Mouse (Mus musculus) right cerebral cortex, postnatal 36 days (tissue): ENCODE results near the gene Sulf2.

ENCODE experiments used
- DNase-seq, 2 experiments: peaks; one replicate each; pipeline ENCODE4 v3.0.0; 2022; ENCODE audit warnings: low spot score in 2 of 2, mixed read lengths in 1 of 2

The Sulf2 gene

GRCm38 (mm10) chr2:166150584-166150983 is 4.9 kb downstream of the Sulf2 start:
- no peak for DNase-seq

- no peak for DNase-seq
These were observed 6.0 kb downstream of the Sulf2 start for GRCm38 (mm10) chr2:166149482-166149881.

DNA sequence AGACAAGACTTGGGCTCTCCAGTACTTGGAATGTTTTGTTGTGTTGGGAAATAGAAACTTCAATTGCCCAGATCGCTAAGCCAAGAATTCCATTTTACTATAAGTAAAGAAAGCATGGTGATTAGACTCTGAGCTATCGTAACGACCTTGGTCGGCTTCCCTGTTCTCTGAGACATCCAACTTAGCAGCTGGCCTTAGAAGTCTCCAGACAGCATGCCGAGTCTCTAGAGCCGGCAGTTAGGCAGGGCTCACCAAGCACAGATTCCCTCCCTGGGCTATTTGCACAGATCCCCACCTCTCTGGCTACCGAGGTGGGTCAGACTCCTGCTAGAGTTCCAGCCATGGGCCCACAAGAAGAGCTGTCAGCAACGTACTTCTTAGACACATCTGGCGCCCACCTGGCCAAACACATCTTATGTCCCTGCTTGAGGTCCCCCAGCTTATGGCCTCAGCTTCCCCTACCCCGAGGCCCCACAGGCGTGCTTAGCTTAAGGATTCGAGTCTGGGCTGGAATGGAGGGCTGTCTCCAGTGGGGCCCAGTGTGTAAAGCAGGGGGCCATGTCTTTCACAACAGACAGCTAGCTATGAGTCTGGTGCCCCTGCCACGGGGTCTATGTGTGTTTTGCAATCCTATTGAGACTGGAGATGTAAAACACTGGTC is 6.7 kb downstream of the Sulf2 start:
- no peak for DNase-seq

GRCm38 (mm10) chr2:166147930-166148651 is 7.4 kb downstream of the Sulf2 start:
- no peak for DNase-seq

DNA sequence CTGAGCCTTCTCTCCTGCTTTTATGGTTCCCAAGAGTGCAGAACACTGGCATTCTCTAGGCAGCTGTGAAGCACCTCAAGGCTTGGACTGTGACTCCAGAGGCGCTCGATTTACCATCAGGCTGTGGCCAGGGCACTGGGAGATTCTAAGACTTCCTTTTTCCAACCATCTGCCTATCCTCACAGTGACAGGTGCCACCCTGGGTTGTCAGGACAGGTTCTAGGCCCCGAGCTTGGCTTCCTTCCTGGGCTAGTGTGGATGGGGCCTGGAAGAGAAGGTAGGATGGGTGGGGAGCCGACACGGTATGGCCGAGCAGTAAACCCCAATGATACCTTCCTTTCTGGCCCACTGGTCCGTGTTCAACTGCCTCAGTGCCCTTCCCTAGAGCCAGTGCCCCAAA is 9.0 kb downstream of the Sulf2 start:
- no peak for DNase-seq

DNA sequence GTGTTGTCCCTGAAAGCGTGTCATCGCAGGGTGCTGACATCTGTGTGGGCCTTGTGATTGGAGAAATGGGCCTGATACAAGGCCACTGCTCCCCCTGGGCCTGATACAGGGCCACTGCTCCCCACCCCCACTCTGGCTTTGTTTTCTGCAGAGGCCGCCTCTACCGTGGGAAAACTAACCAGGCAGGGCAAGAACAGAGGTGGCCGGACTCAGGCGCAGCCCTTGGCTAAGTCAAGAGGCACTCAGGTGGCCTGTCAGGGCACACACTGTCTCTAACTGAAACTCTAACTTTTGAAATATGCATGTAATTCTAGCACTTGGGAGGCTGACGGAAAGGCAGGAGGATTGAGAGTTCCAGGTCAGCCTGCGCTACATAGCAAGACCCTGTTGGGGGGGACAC is 10.4 kb downstream of the Sulf2 start:
- no peak for DNase-seq

DNA sequence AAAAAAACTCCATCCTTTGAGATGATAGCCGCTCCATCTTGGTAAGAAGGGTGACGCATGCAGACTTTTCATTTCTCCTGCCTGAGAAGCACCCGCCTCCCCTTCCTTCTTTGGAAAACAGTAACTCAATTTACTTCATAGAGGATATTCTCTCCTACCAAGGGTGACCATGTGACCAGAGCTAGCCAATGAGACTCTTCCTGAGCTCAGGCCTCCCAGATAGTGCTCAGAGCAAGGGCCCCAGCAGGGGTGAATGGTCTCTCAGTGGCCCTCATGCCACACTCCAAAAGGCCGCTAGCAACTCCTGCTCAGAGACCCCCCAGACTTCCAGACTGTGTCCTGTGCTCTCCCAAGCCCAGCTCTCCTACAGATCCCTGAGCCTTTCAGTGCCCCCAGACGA is 11.6 kb downstream of the Sulf2 start:
- no peak for DNase-seq

DNA sequence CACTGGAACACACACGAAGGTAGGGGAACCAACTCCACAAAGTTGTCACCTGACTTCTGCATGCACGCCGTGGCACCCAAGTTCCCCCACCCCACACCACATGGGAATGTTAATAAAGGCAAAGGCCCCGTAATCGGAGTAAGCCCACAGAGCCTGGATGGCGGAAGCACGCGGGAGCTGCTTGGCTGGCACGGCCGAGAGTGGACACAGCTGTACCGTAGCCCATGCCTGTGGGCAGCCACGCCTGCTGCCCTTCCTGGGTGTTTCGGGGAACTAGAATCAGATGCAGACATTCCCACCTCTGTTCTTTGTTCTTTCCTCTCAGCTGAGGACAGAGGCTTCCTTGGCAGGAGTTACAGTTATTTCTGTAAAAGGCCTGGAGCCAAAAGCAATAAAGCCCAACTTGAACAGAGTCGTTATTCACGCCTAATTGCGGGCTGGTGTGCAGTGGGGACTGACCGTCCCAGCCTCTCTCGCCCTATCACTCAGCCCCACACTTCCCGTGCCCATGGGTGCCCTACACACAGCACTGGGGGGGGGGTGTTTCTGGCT is 12.8 kb downstream of the Sulf2 start:
- DNase-seq, result peak; percentile 30 to 34

DNA sequence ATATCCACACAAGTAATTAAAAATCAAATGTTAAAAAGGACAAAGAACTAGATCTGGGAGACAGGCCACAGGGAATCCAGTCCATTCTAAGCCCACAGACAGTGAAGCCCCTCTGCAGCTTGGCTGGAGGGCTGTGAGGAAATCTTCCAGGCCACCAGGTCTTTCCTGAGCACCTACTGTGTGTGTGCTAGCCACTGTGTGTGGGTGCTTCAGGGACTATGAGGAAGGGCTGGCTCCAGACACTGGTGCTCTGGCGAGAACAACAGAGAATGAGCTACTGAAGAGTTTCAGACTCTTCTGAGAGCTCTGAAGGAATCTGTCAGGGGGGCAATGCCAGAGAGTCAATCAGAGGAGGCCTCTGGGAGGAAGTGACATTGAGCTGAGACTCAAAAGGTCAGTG is 13.6 kb downstream of the Sulf2 start:
- DNase-seq, result no peak

- DNase-seq, result no peak
These were observed 14.4 kb downstream of the Sulf2 start for GRCm38 (mm10) chr2:166141039-166141438.

DNA sequence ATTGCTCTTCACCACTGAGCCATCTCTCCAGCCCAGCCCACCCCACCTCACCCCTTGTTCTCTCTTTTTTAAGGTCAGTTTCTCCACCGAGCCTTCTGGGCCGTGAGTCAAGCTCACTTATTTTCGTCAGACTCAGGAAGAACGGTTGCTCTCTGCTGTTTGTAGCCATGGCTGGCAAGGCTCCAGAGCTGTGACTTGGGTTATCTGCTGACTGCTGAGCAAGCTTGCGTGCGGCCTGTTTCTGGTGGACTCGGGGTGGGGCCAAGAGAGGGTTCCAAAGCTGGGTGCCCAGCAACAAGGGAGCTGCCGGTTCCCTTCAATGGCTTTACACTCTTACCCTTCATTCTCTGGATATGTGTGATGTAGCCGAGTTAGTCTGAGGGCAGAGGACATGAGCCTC is 15.0 kb downstream of the Sulf2 start:
- peak in 1 of 2 experiments; percentile 42 for DNase-seq

DNA sequence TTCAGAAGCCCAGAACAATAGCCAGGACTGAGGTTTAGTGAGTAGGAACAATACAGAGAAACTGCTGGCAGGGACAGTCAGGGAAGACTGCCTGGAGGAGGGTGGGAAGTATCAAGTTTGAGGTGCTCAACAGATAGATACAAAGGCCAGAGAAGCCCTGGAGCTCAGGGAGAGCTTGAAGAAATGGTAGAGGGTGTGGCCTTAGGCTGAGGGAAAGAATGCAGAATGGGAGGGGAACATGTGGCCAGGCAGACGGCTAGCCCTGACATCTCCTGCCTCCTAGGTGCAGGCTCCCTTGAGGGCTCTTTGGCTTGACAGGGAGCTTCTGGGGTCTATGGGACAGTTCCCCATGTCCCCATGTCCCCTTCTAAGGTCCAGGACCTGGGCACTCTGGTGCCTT is 17.2 kb downstream of the Sulf2 start:
- no peak for DNase-seq

DNA sequence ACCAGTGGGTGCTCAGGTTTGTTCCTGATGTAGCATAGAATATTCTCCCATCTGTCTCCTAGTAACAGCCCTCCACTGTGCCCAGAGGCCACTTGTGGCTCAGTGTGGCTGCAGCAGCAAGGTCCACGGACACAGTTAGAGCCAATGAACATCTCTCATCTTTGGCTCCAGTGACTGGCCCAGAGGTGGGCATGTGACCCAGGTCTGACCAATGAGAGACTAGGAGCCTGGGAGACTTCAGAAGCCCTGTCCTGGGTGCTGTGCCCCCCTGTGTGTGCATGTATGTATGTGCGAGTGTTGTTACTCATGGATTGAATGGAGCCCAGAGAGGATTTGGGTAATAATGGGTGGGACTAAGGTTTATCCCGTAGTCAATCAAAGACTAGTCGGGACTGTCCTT is 18.0 kb downstream of the Sulf2 start:
- no peak for DNase-seq

DNA sequence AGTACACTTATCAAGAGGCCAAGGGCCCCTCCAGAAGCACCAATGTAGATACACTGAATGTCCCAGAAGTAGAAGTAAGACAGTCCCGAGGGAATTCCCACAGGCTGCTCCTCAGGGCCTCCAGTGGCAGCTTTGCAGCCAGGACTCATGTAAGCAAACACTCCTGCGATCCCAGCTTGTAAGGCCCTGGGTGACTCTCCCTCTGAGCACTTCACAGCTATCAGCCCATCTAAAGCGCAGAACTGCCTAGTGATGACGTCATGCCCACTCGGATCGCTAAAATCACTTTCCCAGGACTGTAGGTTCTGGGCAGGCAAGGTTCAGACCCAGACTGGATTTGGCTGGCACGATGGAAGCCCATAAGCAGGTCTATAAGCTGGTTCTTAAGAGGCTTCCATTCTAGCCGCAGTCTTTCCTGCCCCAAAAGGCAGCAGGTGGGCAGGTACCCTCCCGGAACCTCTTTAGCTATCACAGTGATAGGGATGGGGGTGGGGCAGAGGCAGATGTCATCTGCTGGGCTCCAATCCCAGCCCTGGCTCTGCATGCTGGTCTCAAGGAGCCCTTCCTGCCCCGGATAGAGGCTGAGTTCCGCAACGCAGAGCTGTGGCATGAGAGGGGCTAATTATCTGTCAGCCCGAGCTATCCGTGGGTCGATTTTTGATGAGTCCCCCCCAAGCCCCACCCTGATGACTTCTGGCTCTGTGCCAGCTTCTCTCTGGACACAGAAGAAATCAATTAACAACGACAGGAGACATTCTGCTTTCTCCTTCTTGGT is 19.6 kb downstream of the Sulf2 start:
- DNase-seq, result no peak

DNA sequence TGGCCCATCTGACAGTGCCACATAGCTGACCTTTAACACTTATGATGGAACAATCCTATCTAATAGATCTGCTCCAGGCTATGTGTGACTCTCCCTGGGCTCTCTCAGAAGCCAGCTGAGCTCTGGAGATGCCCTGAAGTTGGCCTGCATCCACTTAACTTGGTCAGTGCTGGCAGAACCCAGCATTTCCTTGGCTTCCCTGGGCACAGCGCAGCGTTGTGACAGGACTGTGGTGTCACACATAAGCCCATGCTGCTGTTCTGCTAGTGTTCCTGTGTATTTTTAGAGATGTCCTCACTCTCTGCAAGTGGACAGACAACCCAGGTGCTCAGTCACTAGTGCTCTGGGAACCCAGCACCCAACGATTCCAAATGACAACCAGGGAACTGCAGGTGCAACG is 26.7 kb downstream of the Sulf2 start:
- no peak for DNase-seq

GRCm38 (mm10) chr2:166128032-166128431 is 27.4 kb downstream of the Sulf2 start:
- no peak for DNase-seq

DNA sequence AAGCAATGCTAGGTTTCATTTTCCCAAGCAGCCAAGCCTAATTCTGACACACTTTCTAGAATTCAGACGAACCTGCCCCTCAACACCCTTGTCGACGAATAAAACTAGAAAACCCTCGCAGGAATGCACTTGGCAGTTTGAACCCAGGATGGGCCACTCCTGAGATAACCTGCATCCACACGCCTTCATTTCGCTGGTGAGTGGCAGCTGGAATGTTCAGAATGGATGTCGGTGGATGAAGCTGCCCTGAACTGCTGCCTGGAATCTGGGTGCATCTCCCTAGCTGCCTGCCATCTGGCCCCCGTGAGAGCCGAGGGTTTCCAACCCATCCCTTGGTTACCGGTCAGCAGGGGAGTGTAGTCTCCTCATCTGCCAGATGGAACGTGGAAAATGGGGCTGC is 29.1 kb downstream of the Sulf2 start:
- DNase-seq, result no peak

- no peak for DNase-seq
These were observed 29.8 kb downstream of the Sulf2 start for GRCm38 (mm10) chr2:166125492-166126252.

DNA sequence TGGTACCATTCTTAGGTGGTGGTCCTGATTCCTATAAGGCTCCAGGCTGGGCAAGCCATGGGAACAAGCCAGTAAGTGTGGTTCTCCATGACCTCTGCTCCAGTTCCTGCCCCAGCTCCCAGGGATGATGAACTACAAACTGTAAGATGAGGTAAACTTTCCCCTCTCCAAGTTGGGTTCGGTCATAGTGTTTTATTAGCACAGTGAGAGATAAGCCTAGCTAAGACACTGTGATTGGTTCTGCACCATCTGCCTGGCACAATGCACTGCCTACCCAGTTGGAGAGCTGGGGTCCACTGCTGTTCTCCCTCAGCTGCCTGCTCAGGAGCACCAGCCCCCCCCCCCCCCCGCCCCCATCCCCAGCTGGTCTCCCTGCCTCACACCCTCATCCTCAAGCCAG is 30.4 kb downstream of the Sulf2 start:
- DNase-seq, result no peak

DNA sequence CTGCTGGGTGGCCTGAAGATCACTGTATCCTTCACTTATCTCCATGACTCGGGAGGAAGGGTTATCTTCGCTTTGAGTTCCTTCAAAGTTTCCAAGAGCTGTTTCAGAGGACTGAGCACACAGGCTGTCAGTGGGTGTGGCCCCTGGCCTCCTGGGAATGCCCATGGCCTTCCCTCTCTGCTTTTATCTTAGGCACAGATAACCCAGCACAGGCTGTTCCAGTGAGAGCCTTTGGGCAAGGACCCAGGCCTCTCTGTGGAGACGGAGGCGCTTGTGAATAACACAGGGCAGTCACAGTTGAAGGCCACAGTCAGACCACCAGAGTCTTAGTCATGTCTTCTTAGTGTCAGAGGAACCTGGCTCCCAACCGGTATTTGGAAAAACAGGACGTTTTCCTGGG is 32.7 kb downstream of the Sulf2 start:
- DNase-seq, result no peak

DNA sequence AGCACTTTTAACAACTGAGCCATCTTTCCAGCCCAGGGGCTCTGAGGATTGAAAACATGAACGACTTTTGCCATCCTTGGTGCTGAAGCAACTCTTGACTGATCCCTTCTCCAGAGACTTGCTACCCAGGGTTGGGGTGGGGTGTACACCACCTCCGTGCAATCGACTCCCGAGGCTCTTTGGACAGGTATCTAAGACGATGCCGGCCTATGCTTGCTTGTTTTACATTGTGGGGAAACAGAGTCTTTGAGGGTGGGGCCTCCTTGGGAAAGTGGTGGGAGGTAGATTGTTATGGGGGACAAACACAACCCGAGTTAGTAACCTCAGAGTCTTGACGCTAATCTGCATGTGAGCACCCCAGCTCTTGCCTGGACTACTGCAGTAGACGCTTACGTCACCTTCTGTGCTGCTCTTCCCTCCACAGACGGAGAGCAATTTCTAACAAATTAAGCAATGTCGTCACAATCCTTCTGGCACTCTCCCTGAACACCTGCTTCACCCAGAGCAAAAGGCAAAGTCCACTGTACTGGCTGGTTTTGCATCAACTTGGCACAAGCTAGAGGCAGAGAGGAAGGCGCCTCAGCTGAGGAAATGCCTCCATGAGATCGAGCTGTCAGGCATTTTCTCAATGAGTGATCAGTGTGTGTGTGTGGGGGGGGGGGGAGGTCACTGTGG is 33.6 kb downstream of the Sulf2 start:
- DNase-seq, result no peak
